Mouse (Mus musculus): ENCODE measurements around the gene Dmbx1. TPM values are rescaled to one million over a fixed set of nuclear protein-coding genes. Genes with fewer than 3 reads are reported as not detected.

Gene Dmbx1
- polyA plus RNA-seq, 1 experiment from 2014 or later: not detected

GRCm38 (mm10) chr4:115904375-115904774 is 35.4 kb downstream of the Dmbx1 start:
- peaks cover 20% of the 10 kb centered on the region for H3K27me3 ChIP-seq (ENCODE audit: insufficient read depth, low read length)
- H3K4me2 ChIP-seq (ENCODE audit: low read length): no peak overlapping the region
- DNase-seq (ENCODE audit: low spot score): peak; percentile 24
- H3K4me1 ChIP-seq (replicated peaks; ENCODE audit: insufficient read depth, low read length): no peaks in the 10 kb centered on the region
- H3K9ac ChIP-seq (ENCODE audit: low read depth, low read length): no peak overlapping the region
- H3K4me3 ChIP-seq (replicated peaks; ENCODE audit: low read depth, low read length): no peak overlapping the region
- no peak for TF ChIP-seq CTCF (IDR thresholded peaks at IDR 0.05; ENCODE audit: low read depth)
- H3K36me3 ChIP-seq (ENCODE audit: insufficient read depth, low read length): no peaks in the 10 kb centered on the region
- WGBS: 8% methylated on average over 12 of the region's 12 CpGs
- ATAC-seq (replicated peaks; ENCODE audit: low FRiP score, low read depth): no peak; the same call in 1 of the 2 replicates
- no peaks in the 10 kb centered on the region for H3K9me3 ChIP-seq (replicated peaks; ENCODE audit: low read length)
- H3K27ac ChIP-seq: no peak overlapping the region

- Histone ChIP-seq H3K4me2 (ENCODE audit: low read length) (no peak overlapping the region), H3K4me3 (replicated peaks; ENCODE audit: low read depth, low read length) (no peak overlapping the region), H3K9ac (ENCODE audit: low read depth, low read length) (no peak overlapping the region), H3K27ac (no peak overlapping the region), H3K4me1 (replicated peaks; ENCODE audit: insufficient read depth, low read length) (peaks cover 6% of the 10 kb centered on the region; the same call in 1 of the 2 replicates), H3K9me3 (replicated peaks; ENCODE audit: low read length) (no peaks in the 10 kb centered on the region), H3K36me3 (ENCODE audit: insufficient read depth, low read length) (no peaks in the 10 kb centered on the region), H3K27me3 (ENCODE audit: insufficient read depth, low read length) (peaks cover 31% of the 10 kb centered on the region)
- WGBS: 19% methylated on average over 5 of the region's 5 CpGs
- peak; percentile 89 for TF ChIP-seq CTCF (IDR thresholded peaks at IDR 0.05; ENCODE audit: low read depth)
- DNase-seq (ENCODE audit: low spot score) (peak; percentile 86), ATAC-seq (replicated peaks; ENCODE audit: low FRiP score, low read depth) (no peak)
Measured at GRCm38 (mm10) chr4:115902816-115903215, 36.9 kb downstream of the Dmbx1 start.

GRCm38 (mm10) chr4:115897901-115898631 is 41.7 kb downstream of the Dmbx1 start:
- Histone ChIP-seq H3K9ac (ENCODE audit: low read depth, low read length) (no peak overlapping the region), H3K9me3 (replicated peaks; ENCODE audit: low read length) (no peaks in the 10 kb centered on the region), H3K4me3 (replicated peaks; ENCODE audit: low read depth, low read length) (peak overlapping the region; percentile 28), H3K36me3 (ENCODE audit: insufficient read depth, low read length) (no peaks in the 10 kb centered on the region), H3K4me2 (ENCODE audit: low read length) (peak overlapping the region; percentile 60), H3K4me1 (replicated peaks; ENCODE audit: insufficient read depth, low read length) (peaks cover 7% of the 10 kb centered on the region; the same call in 1 of the 2 replicates), H3K27ac (no peak overlapping the region), H3K27me3 (ENCODE audit: insufficient read depth, low read length) (peaks cover 28% of the 10 kb centered on the region)
- DNase-seq (ENCODE audit: low spot score) (peak; percentile 40), ATAC-seq (replicated peaks; ENCODE audit: low FRiP score, low read depth) (no peak; the same call in 1 of the 2 replicates)
- WGBS: 1% methylated on average over 55 of the region's 56 CpGs
- peak; percentile 55 for TF ChIP-seq CTCF (IDR thresholded peaks at IDR 0.05; ENCODE audit: low read depth)

- ATAC-seq (replicated peaks; ENCODE audit: low FRiP score, low read depth) (peak; percentile 41; the same call in 1 of the 2 replicates), DNase-seq (ENCODE audit: low spot score) (peak; percentile 32)
- H3K4me3 ChIP-seq (replicated peaks; ENCODE audit: low read depth, low read length): no peak overlapping the region
- WGBS: 20% methylated on average over 3 of the region's 3 CpGs
- H3K9ac ChIP-seq (ENCODE audit: low read depth, low read length): no peak overlapping the region
- H3K9me3 ChIP-seq (replicated peaks; ENCODE audit: low read length): no peaks in the 10 kb centered on the region
- H3K4me2 ChIP-seq (ENCODE audit: low read length): no peak overlapping the region
- H3K27ac ChIP-seq: no peak overlapping the region
- peaks cover 10% of the 10 kb centered on the region; the same call in 1 of the 2 replicates for H3K4me1 ChIP-seq (replicated peaks; ENCODE audit: insufficient read depth, low read length)
- no peak for TF ChIP-seq CTCF (IDR thresholded peaks at IDR 0.05; ENCODE audit: low read depth)
- H3K36me3 ChIP-seq (ENCODE audit: insufficient read depth, low read length): no peaks in the 10 kb centered on the region
- peaks cover 31% of the 10 kb centered on the region for H3K27me3 ChIP-seq (ENCODE audit: insufficient read depth, low read length)
Measured at GRCm38 (mm10) chr4:115894281-115894680, 45.4 kb downstream of the Dmbx1 start.

- Histone ChIP-seq H3K9ac (ENCODE audit: low read depth, low read length) (no peak within 1 kb of the TSS), H3K4me3 (replicated peaks; ENCODE audit: low read depth, low read length) (peak within 1 kb of the TSS; percentile 22), H3K27me3 (ENCODE audit: insufficient read depth, low read length) (peaks cover 13% of the 10 kb centered on the region; the same call in 1 of the 2 replicates), H3K27ac (no peak within 1 kb of the TSS), H3K4me2 (ENCODE audit: low read length) (peak within 1 kb of the TSS; percentile 50), H3K9me3 (replicated peaks; ENCODE audit: low read length) (no peaks in the 10 kb centered on the region), H3K4me1 (replicated peaks; ENCODE audit: insufficient read depth, low read length) (0 out of 2 replicates have a peak, but pooled peaks cover 3% of the 10 kb centered on the region), H3K36me3 (ENCODE audit: insufficient read depth, low read length) (no peaks in the 10 kb centered on the region)
- DNase-seq (ENCODE audit: low spot score): peak; percentile 17
- no peak for ATAC-seq (replicated peaks; ENCODE audit: low FRiP score, low read depth)
- no peak for TF ChIP-seq CTCF (IDR thresholded peaks at IDR 0.05; ENCODE audit: low read depth)
- 2% methylated on average over 31 of the region's 31 CpGs for WGBS
Measured at GRCm38 (mm10) chr4:115890553-115890952, 49.2 kb downstream of the Dmbx1 start, which contains the start of gene 6430628N08Rik. Gene 6430628N08Rik (plus strand): TSS chr4:115890665.

GRCm38 (mm10) chr4:115890066-115890465 is 49.7 kb downstream of the Dmbx1 start:
- Histone ChIP-seq H3K9me3 (replicated peaks; ENCODE audit: low read length) (no peaks in the 10 kb centered on the region), H3K4me1 (replicated peaks; ENCODE audit: insufficient read depth, low read length) (0 out of 2 replicates have a peak, but pooled peaks cover 3% of the 10 kb centered on the region), H3K27ac (no peak overlapping the region), H3K4me2 (ENCODE audit: low read length) (peak overlapping the region; percentile 50), H3K4me3 (replicated peaks; ENCODE audit: low read depth, low read length) (peak overlapping the region; percentile 22), H3K9ac (ENCODE audit: low read depth, low read length) (no peak overlapping the region), H3K36me3 (ENCODE audit: insufficient read depth, low read length) (no peaks in the 10 kb centered on the region), H3K27me3 (ENCODE audit: insufficient read depth, low read length) (peaks cover 13% of the 10 kb centered on the region; the same call in 1 of the 2 replicates)
- ATAC-seq (replicated peaks; ENCODE audit: low FRiP score, low read depth): no peak
- DNase-seq (ENCODE audit: low spot score): peak; percentile 29
- WGBS: 4% methylated on average over 6 of the region's 6 CpGs
- TF ChIP-seq CTCF (IDR thresholded peaks at IDR 0.05; ENCODE audit: low read depth): no peak
